Mouse (Mus musculus): ENCODE data around the gene Il4.
"Not testable (repeated sequence)": the region's sequence is repeated elsewhere in the genome, so short reads cannot be mapped to it uniquely, and the experiment has no call there.

Il4 gene

DNA sequence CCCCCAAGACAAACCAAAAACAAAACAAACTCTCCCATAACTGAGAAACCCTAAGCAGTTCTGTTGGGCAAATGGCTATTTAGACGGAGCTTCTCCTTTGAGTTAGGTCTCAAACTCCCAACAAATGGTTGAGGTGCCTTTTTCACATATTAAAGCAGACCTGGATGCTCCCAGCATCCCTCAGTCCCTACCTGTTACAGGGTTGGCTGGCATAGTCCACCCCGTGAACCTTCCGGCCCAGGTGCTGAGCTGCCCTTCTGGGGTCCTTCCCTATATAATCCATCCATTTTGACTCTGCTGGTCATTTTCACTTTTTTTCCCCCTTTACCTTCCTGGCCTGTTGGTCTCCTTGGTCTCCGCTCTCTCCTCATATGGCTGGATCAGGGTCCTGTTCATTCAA lies 51.8 kb downstream of the Il4 start:
- DNase-seq (ENCODE audit: extremely low spot score), result no peak

DNA sequence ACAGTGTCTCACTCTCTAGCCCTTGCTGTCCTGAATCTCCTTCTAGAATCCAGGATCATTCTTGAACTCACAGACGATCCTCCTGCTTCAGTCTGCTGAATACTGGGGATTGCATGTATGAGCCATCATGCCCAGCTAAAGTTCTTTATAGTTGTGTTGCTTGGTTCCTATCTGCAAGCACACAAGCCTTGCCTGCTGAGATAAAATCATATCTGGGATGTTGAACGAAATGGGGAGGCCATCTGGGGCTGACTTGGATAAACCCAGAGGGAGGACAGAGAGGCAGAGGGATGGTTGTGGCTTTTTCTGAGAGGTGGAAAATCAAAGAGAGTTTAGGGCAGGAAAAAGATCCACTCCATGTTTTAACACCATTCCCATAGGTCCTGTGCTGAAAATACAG lies 56.5 kb downstream of the Il4 start:
- no peak for DNase-seq (ENCODE audit: extremely low spot score)

DNA sequence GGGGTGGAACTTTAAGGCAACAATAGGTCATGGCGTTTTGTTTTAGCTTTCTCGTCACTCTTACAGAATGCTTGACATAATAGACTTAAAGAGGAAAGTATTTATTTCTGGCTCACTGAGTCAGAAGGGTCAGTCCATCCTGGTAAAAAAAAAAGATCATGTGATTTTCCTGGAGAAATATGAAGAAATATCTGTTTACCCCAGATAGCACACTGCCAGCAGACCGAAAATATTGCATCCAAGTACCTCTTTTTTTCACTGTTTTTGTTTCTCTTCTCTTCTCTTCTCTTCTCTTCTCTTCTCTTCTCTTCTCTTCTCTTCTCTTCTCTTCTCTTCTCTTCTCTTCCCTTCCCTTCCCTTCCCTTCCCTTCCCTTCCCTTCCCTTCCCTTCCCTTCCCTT lies 58.5 kb downstream of the Il4 start:
- DNase-seq (ENCODE audit: extremely low spot score), result not testable (repeated sequence)

DNA sequence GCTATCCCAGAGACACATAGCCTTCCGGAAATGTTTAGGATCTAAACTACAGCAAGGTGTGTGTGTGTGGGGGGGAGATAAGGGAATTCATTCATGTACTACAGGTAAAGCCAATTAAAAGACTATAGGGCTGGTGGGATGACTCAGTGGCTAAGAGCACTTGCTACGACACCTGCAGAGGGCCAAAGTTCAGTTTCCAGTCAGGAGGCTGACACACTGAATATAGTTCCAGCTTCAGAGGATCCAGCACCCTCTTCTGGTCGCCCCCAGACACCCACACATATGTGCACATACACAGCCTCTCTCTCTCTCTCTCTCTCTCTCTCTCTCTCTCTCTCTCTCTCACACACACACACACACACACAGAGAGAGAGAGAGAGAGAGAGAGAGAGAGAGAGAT lies 60.5 kb downstream of the Il4 start:
- DNase-seq (ENCODE audit: extremely low spot score), result not testable (repeated sequence)

DNA sequence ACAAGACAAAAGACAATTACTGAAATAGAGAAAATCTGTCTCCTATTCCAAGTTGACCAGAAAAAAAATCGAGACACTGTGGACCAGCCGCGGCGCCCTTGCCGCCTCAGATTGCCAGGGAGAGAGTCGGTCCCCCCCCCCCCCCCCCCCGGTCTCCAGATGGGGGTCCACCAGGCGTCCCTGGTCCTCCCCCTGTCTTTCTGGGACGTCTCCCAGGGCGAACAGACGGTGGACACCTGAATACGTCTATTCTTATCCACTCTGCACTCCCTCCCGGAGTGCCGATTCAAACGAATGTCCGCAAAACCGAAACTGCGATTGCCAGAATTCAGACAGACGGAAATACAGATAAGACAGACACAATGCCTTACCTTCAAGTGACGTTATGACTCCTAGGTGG lies 61.9 kb downstream of the Il4 start:
- DNase-seq (ENCODE audit: extremely low spot score), result not testable (repeated sequence)

All from embryo, embryonic 9.5 days (tissue).